Mouse (Mus musculus) MEL (cell line): Measurements from ENCODE around the gene Cnksr1.

ENCODE experiments used
- BHLHE40 ChIP-seq: IDR thresholded peaks from 2 replicates; pipeline ENCODE4 v1.6.1; 2012; ENCODE audit warnings: low read depth, mild to moderate bottlenecking, inconsistent platforms, low read length, improper control_type of control experiment, borderline replicate concordance
- CTCF ChIP-seq, 3 experiments: IDR thresholded peaks in 2 of 3; conservative IDR thresholded peaks in 1 of 3; 2 replicates each; pipeline ENCODE4 v1.5.1; 2011 to 2012; ENCODE audit warnings: low read length in 3 of 3, low read depth in 2 of 3, mild to moderate bottlenecking in 2 of 3, improper control_type of control experiment in 1 of 3, inconsistent platforms in 1 of 3, mixed read lengths in 1 of 3, moderate library complexity in 1 of 3; ENCODE audit not compliant: control insufficient read depth in 1 of 3, insufficient read depth in 1 of 3, poor library complexity in 1 of 3, severe bottlenecking in 1 of 3
- EP300 ChIP-seq, 2 experiments: IDR thresholded peaks; 2 replicates each; pipeline ENCODE4 v1.6.1; 2011; ENCODE audit warnings: improper control_type of control experiment in 2 of 2, low read length in 2 of 2, low read depth in 1 of 2, mild to moderate bottlenecking in 1 of 2
- GABPA ChIP-seq: IDR thresholded peaks from 2 replicates; pipeline ENCODE4 v1.6.1; 2012; ENCODE audit warnings: low read depth, mild to moderate bottlenecking, inconsistent platforms, low read length, improper control_type of control experiment, moderate library complexity
- GATA1 ChIP-seq: IDR thresholded peaks from 2 replicates; pipeline ENCODE4 v1.6.1; 2011; ENCODE audit warnings: low read depth, low read length, improper control_type of control experiment
- KAT2A ChIP-seq: conservative IDR thresholded peaks from 2 replicates; pipeline ENCODE4 v1.6.1; 2012; ENCODE audit warnings: low read depth, low read length, improper control_type of control experiment, inconsistent platforms
- NELFE ChIP-seq: IDR thresholded peaks from 2 replicates; pipeline ENCODE4 v1.6.1; 2011; ENCODE audit warnings: low read depth, low read length, improper control_type of control experiment
- POLR2A ChIP-seq, 2 experiments: IDR thresholded peaks; 2 replicates each; pipeline ENCODE4 v1.6.1; 2011 to 2012; ENCODE audit warnings: low read length in 2 of 2, mild to moderate bottlenecking in 2 of 2, control low read depth in 1 of 2, improper control_type of control experiment in 1 of 2, low read depth in 1 of 2, moderate library complexity in 1 of 2; ENCODE audit not compliant: control insufficient read depth in 1 of 2, insufficient read depth in 1 of 2, poor library complexity in 1 of 2
- POLR2AphosphoS2 ChIP-seq: IDR thresholded peaks from 2 replicates; pipeline ENCODE4 v1.6.1; 2011; ENCODE audit warnings: low read length, improper control_type of control experiment
- RAD21 ChIP-seq: IDR thresholded peaks from 2 replicates; pipeline ENCODE4 v1.6.1; 2011; ENCODE audit warnings: mild to moderate bottlenecking, low read depth, low read length, improper control_type of control experiment
- SMC3 ChIP-seq: IDR thresholded peaks from 2 replicates; pipeline ENCODE4 v1.6.1; 2011; ENCODE audit warnings: low read depth, low read length, improper control_type of control experiment
- USF1 ChIP-seq: IDR thresholded peaks from 2 replicates; pipeline ENCODE4 v1.6.1; 2014; ENCODE audit warnings: low read depth, mild to moderate bottlenecking, inconsistent platforms, low read length, improper control_type of control experiment, moderate library complexity
- USF2 ChIP-seq, 2 experiments: IDR thresholded peaks; 2 replicates each; pipeline ENCODE4 v1.6.1; 2011 to 2012; ENCODE audit warnings: improper control_type of control experiment in 2 of 2, low read length in 2 of 2, borderline replicate concordance in 1 of 2, inconsistent platforms in 1 of 2, low read depth in 1 of 2, mild to moderate bottlenecking in 1 of 2; ENCODE audit not compliant: insufficient read depth in 1 of 2
- ZC3H11A ChIP-seq: IDR thresholded peaks from 2 replicates; pipeline ENCODE4 v1.6.1; 2012; ENCODE audit warnings: low read depth, mild to moderate bottlenecking, inconsistent platforms, low read length, improper control_type of control experiment

DNA sequence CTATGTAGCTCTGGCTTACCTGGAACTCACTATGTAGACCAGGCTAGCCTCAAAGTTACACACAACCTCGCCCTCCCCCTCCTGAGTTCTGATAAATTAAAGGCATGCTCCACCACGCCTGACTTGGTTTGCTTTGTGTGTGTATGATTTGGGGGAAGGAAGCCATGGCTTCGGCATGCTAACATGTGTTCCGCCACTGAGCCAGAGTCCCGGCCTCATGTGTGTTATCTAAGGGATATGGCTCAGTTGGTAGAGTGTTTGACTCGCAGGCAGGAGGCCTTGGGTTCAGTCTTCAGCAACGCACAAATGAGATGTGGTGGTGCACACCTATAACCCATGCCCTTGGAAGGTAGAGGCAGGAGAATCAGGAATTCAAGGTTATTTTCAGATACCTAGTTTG, 33.8 kb upstream of the Cnksr1 start:
- TF ChIP-seq KAT2A (no peak), GABPA (no peak), SMC3 (no peak), GATA1 (no peak), POLR2A (IDR thresholded peaks at IDR 0.05; ENCODE audit: control insufficient read depth in 1 of 2, insufficient read depth in 1 of 2, low read depth in 1 of 2, low read length in 2 of 2, poor library complexity in 1 of 2) (no peak), ZC3H11A (no peak), CTCF (IDR thresholded peaks at IDR 0.05 in 2 of 3, conservative IDR thresholded peaks at IDR 0.05 in 1 of 3; ENCODE audit: control insufficient read depth in 1 of 3, insufficient read depth in 1 of 3, low read depth in 2 of 3, low read length in 3 of 3, poor library complexity in 1 of 3, severe bottlenecking in 1 of 3) (no peak), BHLHE40 (no peak), USF2 (IDR thresholded peaks at IDR 0.05; ENCODE audit: borderline replicate concordance in 1 of 2, insufficient read depth in 1 of 2, low read depth in 1 of 2, low read length in 2 of 2) (no peak), USF1 (no peak), EP300 (IDR thresholded peaks at IDR 0.05; ENCODE audit: low read depth in 1 of 2, low read length in 2 of 2) (no peak), POLR2AphosphoS2 (no peak), NELFE (no peak), RAD21 (no peak)
